In the genomic region with DNA sequence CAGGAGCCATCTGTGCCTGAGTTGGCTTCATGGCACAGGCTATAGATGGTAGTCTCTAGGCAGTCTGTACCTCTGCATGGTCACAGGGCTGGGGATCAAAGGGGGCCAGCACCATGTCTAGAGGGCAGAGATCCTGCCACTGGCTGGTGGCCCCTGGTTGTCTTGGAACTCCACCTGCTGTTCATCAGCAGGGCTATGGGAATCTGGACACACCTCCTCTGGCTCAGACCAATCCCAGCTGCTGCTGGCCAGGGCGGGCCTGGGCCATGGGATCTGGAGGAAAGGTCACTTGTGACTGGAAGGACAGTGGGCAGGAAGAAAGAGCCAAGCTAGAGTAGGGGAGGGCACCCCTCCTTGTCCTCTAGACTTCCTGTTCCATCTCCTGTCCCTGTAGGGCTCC, we compare ENCODE assay signal across 8 mouse cellular contexts. TPM values are rescaled to one million over a fixed set of nuclear protein-coding genes. Genes with fewer than 3 reads are reported as not detected.
DNase-seq lines count a peak whose midpoint lies in the region; ATAC-seq lines count a peak whose summit lies in the region.

A gene (minus strand): TSS at position 156 of the 400 bp plus-strand sequence.

- H3K36me3 ChIP-seq in neural tube, embryonic 11.5 days (ENCODE audit: control insufficient read depth, insufficient read depth, low read length) = peaks cover 3% of the 10 kb centered on the region; the same call in 1 of the 2 replicates
- H3K36me3 ChIP-seq in neural tube, embryonic 15.5 days = peaks cover 30% of the 10 kb centered on the region
- H3K36me3 ChIP-seq in hindbrain, embryonic 16.5 days (ENCODE audit: control insufficient read depth, insufficient read depth, low read length) = peaks cover 24% of the 10 kb centered on the region
- no peaks in the 10 kb centered on the region for H3K36me3 ChIP-seq in liver, embryonic 16.5 days (ENCODE audit: control insufficient read depth, insufficient read depth)

- H3K4me1 ChIP-seq in neural tube, embryonic 11.5 days (ENCODE audit: control insufficient read depth, insufficient read depth, low read length) = no peaks in the 10 kb centered on the region
- H3K4me1 ChIP-seq in neural tube, embryonic 15.5 days = 0 out of 2 replicates have a peak, but pooled peaks cover 3% of the 10 kb centered on the region
- H3K4me1 ChIP-seq in hindbrain, embryonic 16.5 days (ENCODE audit: control insufficient read depth, insufficient read depth, low read depth, low read length) = no peaks in the 10 kb centered on the region
- H3K4me1 ChIP-seq in liver, embryonic 16.5 days (ENCODE audit: control insufficient read depth, low read depth, low read length) = peaks cover 3% of the 10 kb centered on the region

- no peak within 1 kb of the TSS for H3K27ac ChIP-seq in neural tube, embryonic 11.5 days (ENCODE audit: low read depth, low read length)
- H3K27ac ChIP-seq in neural tube, embryonic 15.5 days (replicated peaks) = no peak within 1 kb of the TSS
- no peak within 1 kb of the TSS; the same call in 1 of the 2 replicates for H3K27ac ChIP-seq in hindbrain, embryonic 16.5 days (ENCODE audit: low read depth, low read length)
- no peak within 1 kb of the TSS for H3K27ac ChIP-seq in liver, embryonic 16.5 days (ENCODE audit: low read length)

- H3K4me2 ChIP-seq in neural tube, embryonic 11.5 days (ENCODE audit: low read depth) = no peak within 1 kb of the TSS
- H3K4me2 ChIP-seq in neural tube, embryonic 15.5 days = no peak within 1 kb of the TSS
- no peak within 1 kb of the TSS for H3K4me2 ChIP-seq in hindbrain, embryonic 16.5 days (ENCODE audit: low read length)
- H3K4me2 ChIP-seq in liver, embryonic 16.5 days (ENCODE audit: low read depth, low read length) = no peak within 1 kb of the TSS

- 0 out of 2 replicates have a peak within 1 kb of the TSS, but pooled peaks have one; percentile 6 for H3K9ac ChIP-seq in neural tube, embryonic 11.5 days (ENCODE audit: low read length)
- H3K9ac ChIP-seq in neural tube, embryonic 15.5 days (replicated peaks) = no peak within 1 kb of the TSS
- H3K9ac ChIP-seq in hindbrain, embryonic 16.5 days (ENCODE audit: low read depth, low read length) = no peak within 1 kb of the TSS
- no peak within 1 kb of the TSS for H3K9ac ChIP-seq in liver, embryonic 16.5 days (ENCODE audit: low read depth, low read length)

- no peak for ATAC-seq in neural tube, embryonic 11.5 days (ENCODE audit: insufficient read depth, low FRiP score, low TSS enrichment)
- ATAC-seq in neural tube, embryonic 15.5 days (ENCODE audit: low FRiP score) = no peak
- ATAC-seq in hindbrain, embryonic 16.5 days = peak; percentile 56
- peak; percentile 86 for ATAC-seq in liver, embryonic 16.5 days (ENCODE audit: low read depth)

- DNase-seq in neural tube, embryonic 11.5 days (ENCODE audit: low spot score) = no peak
- DNase-seq in fat pad, adult 2 months (ENCODE audit: extremely low read depth, low read depth, low spot score) = peak; percentile 28
- no peak for DNase-seq in frontal cortex, postnatal 14 days (ENCODE audit: low spot score in 2 of 2)
- no peak for DNase-seq in neural tube, embryonic 10.5 days (ENCODE audit: extremely low spot score, low spot score)
- no peak for DNase-seq in thymus, postnatal 10 days (ENCODE audit: low spot score in 2 of 2)

- H3K4me3 ChIP-seq in neural tube, embryonic 11.5 days (ENCODE audit: low read depth, low read length) = no peak within 1 kb of the TSS
- no peak within 1 kb of the TSS for H3K4me3 ChIP-seq in neural tube, embryonic 15.5 days (replicated peaks)
- no peak within 1 kb of the TSS for H3K4me3 ChIP-seq in hindbrain, embryonic 16.5 days (ENCODE audit: low read length)
- H3K4me3 ChIP-seq in liver, embryonic 16.5 days (ENCODE audit: low read depth, low read length) = no peak within 1 kb of the TSS

- 56% methylated on average over 1 of the region's 1 CpGs for WGBS in neural tube, embryonic 11.5 days
- WGBS in neural tube, embryonic 15.5 days = 53% methylated on average over 1 of the region's 1 CpGs
- WGBS in hindbrain, embryonic 16.5 days = 64% methylated on average over 1 of the region's 1 CpGs
- 60% methylated on average over 1 of the region's 1 CpGs for WGBS in liver, embryonic 16.5 days (ENCODE audit: insufficient replicate concordance)

- no peaks in the 10 kb centered on the region for H3K27me3 ChIP-seq in neural tube, embryonic 11.5 days (ENCODE audit: control insufficient read depth, insufficient read depth, low read length)
- H3K27me3 ChIP-seq in neural tube, embryonic 15.5 days (replicated peaks) = no peaks in the 10 kb centered on the region
- H3K27me3 ChIP-seq in hindbrain, embryonic 16.5 days (replicated peaks; ENCODE audit: control insufficient read depth, insufficient read depth, low read length) = no peaks in the 10 kb centered on the region; the same call in 1 of the 2 replicates
- no peaks in the 10 kb centered on the region for H3K27me3 ChIP-seq in liver, embryonic 16.5 days (ENCODE audit: control insufficient read depth, insufficient read depth, low read depth, low read length)

- H3K9me3 ChIP-seq in neural tube, embryonic 11.5 days (ENCODE audit: control insufficient read depth, low read length) = no peaks in the 10 kb centered on the region
- H3K9me3 ChIP-seq in neural tube, embryonic 15.5 days (replicated peaks) = no peaks in the 10 kb centered on the region
- no peaks in the 10 kb centered on the region for H3K9me3 ChIP-seq in hindbrain, embryonic 16.5 days (ENCODE audit: control insufficient read depth, low read length)
- H3K9me3 ChIP-seq in liver, embryonic 16.5 days (replicated peaks; ENCODE audit: control insufficient read depth, low read length) = no peaks in the 10 kb centered on the region

RNA-seq across cellular contexts. Expression of the gene that starts here (rescaled TPM):
- not detected in 2 replicates for polyA plus RNA-seq in neural tube, embryonic 11.5 days (2014; fragmentation: Nextera tagmentation; extraction: Ambion mirVana)
- 0.10 and 0.28 TPM in 2 replicates for polyA plus RNA-seq in neural tube, embryonic 15.5 days (2015; fragmentation: Nextera tagmentation; extraction: Ambion mirVana)
- 0.54 and 0.81 TPM in 2 replicates for polyA plus RNA-seq in hindbrain, embryonic 16.5 days (2015; fragmentation: Nextera tagmentation; extraction: Ambion mirVana)
- polyA plus RNA-seq in liver, embryonic 16.5 days (2015; fragmentation: Nextera tagmentation; extraction: Ambion mirVana) = 0.08 and 0.14 TPM in 2 replicates

Comparison
In these comparisons a context has a peak if more than half of its experiments do, and no peak if none do; other contexts are left out.
1. Peak in ATAC-seq in hindbrain, embryonic 16.5 days; RNA of the gene not detected or under 1 TPM.
2. Peak in ATAC-seq in liver, embryonic 16.5 days; RNA of the gene not detected or under 1 TPM.